Mouse (Mus musculus): ENCODE data around the gene Tns1. TPM values are rescaled to one million over a fixed set of nuclear protein-coding genes. Genes with fewer than 3 reads are reported as not detected.

The Tns1 gene
- polyA plus RNA-seq, 1 experiment: 25.7 TPM

GRCm38 (mm10) chr1:74017399-74018172 lies 106.7 kb downstream of the Tns1 start:
- DNase-seq (ENCODE audit: extremely low spot score in 1 of 2, low spot score in 1 of 2): no peak

GRCm38 (mm10) chr1:74016618-74017017 lies 107.6 kb downstream of the Tns1 start:
- no peak for DNase-seq (ENCODE audit: extremely low spot score in 1 of 2, low spot score in 1 of 2)

- no peak for DNase-seq (ENCODE audit: extremely low spot score in 1 of 2, low spot score in 1 of 2)
Measured at GRCm38 (mm10) chr1:74015513-74016234, 108.6 kb downstream of the Tns1 start.

GRCm38 (mm10) chr1:74014538-74015327 lies 109.5 kb downstream of the Tns1 start:
- no peak for DNase-seq (ENCODE audit: extremely low spot score in 1 of 2, low spot score in 1 of 2)

- DNase-seq (ENCODE audit: extremely low spot score in 1 of 2, low spot score in 1 of 2): no peak
Measured at GRCm38 (mm10) chr1:74013296-74014031, 110.8 kb downstream of the Tns1 start.

GRCm38 (mm10) chr1:74012706-74013105 lies 111.5 kb downstream of the Tns1 start:
- DNase-seq (ENCODE audit: extremely low spot score in 1 of 2, low spot score in 1 of 2): no peak

GRCm38 (mm10) chr1:74009495-74009894 lies 114.8 kb downstream of the Tns1 start:
- DNase-seq (ENCODE audit: extremely low spot score in 1 of 2, low spot score in 1 of 2): no peak

GRCm38 (mm10) chr1:74008966-74009365 lies 115.3 kb downstream of the Tns1 start:
- DNase-seq (ENCODE audit: extremely low spot score in 1 of 2, low spot score in 1 of 2): no peak

- DNase-seq (ENCODE audit: extremely low spot score in 1 of 2, low spot score in 1 of 2): no peak
Measured at GRCm38 (mm10) chr1:74008498-74008897, 115.8 kb downstream of the Tns1 start.

- no peak for DNase-seq (ENCODE audit: extremely low spot score in 1 of 2, low spot score in 1 of 2)
Measured at GRCm38 (mm10) chr1:74007398-74008050, 116.7 kb downstream of the Tns1 start.

GRCm38 (mm10) chr1:74005020-74005419 lies 119.2 kb downstream of the Tns1 start:
- no peak for DNase-seq (ENCODE audit: extremely low spot score in 1 of 2, low spot score in 1 of 2)

- DNase-seq (ENCODE audit: extremely low spot score in 1 of 2, low spot score in 1 of 2): no peak
Measured at GRCm38 (mm10) chr1:74003723-74004122, 120.5 kb downstream of the Tns1 start.

GRCm38 (mm10) chr1:74001449-74001820 lies 122.8 kb downstream of the Tns1 start:
- no peak for DNase-seq (ENCODE audit: extremely low spot score in 1 of 2, low spot score in 1 of 2)

GRCm38 (mm10) chr1:74000810-74001448 lies 123.3 kb downstream of the Tns1 start:
- no peak for DNase-seq (ENCODE audit: extremely low spot score in 1 of 2, low spot score in 1 of 2)

- DNase-seq (ENCODE audit: extremely low spot score in 1 of 2, low spot score in 1 of 2): no peak
Measured at GRCm38 (mm10) chr1:74000191-74000651, 124.0 kb downstream of the Tns1 start.

GRCm38 (mm10) chr1:73999533-73999932 lies 124.7 kb downstream of the Tns1 start:
- no peak for DNase-seq (ENCODE audit: extremely low spot score in 1 of 2, low spot score in 1 of 2)

- DNase-seq (ENCODE audit: extremely low spot score in 1 of 2, low spot score in 1 of 2): no peak
Measured at GRCm38 (mm10) chr1:73998925-73999375, 125.3 kb downstream of the Tns1 start.

GRCm38 (mm10) chr1:73998131-73998865 lies 126.0 kb downstream of the Tns1 start:
- DNase-seq (ENCODE audit: extremely low spot score in 1 of 2, low spot score in 1 of 2): no peak

- DNase-seq (ENCODE audit: extremely low spot score in 1 of 2, low spot score in 1 of 2): no peak
Measured at GRCm38 (mm10) chr1:73997341-73997740, 126.9 kb downstream of the Tns1 start.
